Mouse (Mus musculus): ENCODE data around the gene Vmn2r69.

Vmn2r69 gene

DNA sequence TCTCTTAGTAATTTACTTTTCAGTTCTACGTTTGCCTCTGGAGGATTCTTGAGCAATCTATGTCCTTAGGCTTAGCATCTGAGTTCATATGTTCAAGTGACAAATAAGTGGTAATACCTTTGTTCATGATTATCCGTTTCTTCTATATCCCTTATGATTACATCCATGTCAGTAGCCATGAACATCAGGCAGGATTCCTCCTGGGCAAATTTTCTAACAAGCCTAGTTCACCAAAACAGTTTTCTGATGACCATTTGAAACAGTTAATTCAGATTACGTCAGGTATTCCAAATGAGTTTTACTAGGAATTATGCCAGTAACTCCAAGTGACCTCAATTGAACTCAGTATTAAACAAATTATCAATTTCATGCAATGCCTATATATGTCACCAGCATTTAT, at the start of gene Vmn2r69:
TSS of gene Vmn2r69 (minus strand) at position 101 of the 400 bp plus-strand sequence.
- no peak for DNase-seq (ENCODE audit: low read depth, low spot score)
